Mouse (Mus musculus): ENCODE results near the gene St3gal3.

GRCm38 (mm10) chr4:117989801-117990200 is 144.9 kb downstream of the St3gal3 start:
- TF ChIP-seq CTCF (IDR thresholded peaks at IDR 0.05; ENCODE audit: low read depth) (no peak), EP300 (IDR thresholded peaks at IDR 0.05; ENCODE audit: low read depth) (no peak)
